Mouse (Mus musculus): ENCODE measurements at regions not wholly inside any gene's neighbourhood (a gene's known extent, or its start where the extent isn't known, plus 50 kb on each side); places are given as distances from the start of the nearest gene placed in this dataset.

DNA sequence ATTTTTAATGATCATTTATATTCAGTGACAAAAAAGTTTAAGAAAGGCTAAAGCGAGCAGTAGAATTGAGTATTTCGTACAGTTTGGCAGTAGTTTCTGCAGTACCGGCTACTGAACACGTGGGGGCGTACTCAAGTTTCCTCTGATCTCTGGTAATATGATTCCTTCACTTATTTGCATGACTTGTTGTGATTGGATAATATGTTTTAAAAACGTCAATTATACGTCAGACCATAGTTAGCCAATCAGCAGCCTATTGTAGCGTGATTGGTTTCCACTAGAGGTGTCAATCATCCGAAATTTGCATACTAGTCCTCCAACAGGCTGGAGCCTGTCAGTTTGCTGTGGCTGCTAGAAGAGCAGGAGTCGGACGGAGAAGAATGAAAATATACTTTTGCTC, 261.6 kb upstream of the Nfe2l3 start:
- TF ChIP-seq CTCF (IDR thresholded peaks at IDR 0.05; ENCODE audit: control insufficient read depth, insufficient read depth, insufficient replicate concordance, low read depth, low read length) (no peak; the same call in 1 of the 2 replicates), POLR2A (IDR thresholded peaks at IDR 0.05; ENCODE audit: control insufficient read depth, low read depth, low read length) (no peak)
